Mouse (Mus musculus): ENCODE measurements around the gene Hoxc12. TPM values are rescaled to one million over a fixed set of nuclear protein-coding genes. Genes with fewer than 3 reads are reported as not detected.
A peak's percentile ranks its signal among the peaks of the same experiment; 100 is the strongest.

Hoxc12 gene
- total RNA-seq, 2 experiments from 2014 or later: not detected

DNA sequence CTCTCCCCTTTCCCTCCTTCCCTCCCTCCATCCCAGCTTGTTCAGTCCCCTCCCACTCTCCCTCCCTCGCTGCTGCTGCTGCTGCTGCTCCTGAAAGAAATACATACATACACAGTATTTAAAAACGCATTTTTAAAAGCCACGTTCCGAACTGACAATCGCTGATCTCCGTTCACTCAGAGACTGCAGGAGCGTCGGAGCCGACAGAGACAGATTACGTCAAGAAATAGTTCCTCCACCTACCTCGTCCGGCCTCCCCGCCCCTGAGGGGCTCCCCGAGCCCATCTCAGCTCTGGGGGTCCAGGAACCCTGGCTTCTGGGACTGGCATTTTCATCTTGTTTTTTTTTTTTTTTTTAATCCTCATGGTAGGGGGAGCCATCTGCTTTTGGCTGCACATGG lies 44.4 kb downstream of the Hoxc12 start:
- Histone ChIP-seq H3K27ac (peak overlapping the region; percentile 91), H3K4me3 (peak overlapping the region; percentile 81)
- no peak for TF ChIP-seq CTCF (IDR thresholded peaks at IDR 0.05)
- intact Hi-C loops (cut with DNase I): loop anchor here (2.0 kb wide), 1 partner anchor 14 kb away; the partner anchor contains the start of genes Hoxc10 and Hoxc5
- peak; percentile 52 for DNase-seq

DNA sequence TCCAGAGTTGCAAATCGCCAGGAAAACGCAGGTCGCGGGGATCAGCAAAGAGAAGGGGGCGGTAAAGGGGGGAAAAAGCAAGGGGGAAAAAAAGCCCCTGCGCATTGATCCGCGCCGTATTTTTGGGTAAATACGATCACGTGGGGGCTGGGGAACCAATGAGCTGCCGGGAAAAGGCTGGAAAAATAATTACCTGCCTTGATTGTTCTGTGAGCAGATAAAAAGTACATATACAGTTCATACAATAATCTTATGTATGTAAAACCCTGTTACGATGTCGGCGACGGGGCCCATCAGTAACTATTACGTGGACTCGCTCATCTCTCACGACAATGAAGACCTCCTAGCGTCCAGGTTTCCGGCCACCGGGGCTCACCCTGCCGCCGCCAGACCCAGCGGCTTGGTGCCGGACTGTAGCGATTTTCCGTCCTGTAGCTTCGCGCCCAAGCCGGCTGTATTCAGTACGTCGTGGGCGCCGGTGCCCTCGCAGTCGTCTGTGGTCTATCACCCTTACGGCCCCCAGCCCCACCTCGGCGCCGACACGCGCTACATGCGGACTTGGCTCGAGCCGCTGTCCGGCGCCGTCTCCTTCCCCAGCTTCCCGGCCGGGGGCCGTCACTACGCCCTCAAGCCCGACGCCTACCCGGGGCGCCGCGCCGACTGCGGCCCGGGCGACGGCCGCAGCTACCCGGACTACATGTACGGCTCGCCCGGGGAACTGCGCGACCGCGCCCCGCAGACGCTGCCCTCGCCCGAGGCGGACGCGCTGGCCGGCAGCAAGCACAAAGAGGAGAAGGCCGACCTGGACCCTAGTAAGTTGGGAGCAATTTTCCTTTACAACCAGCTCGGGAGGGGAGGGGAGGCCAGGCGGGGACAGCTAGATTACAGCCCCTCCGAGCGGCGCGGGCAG lies 45.1 kb downstream of the Hoxc12 start:
- H3K27ac ChIP-seq: peak overlapping the region; percentile 91
- peak overlapping the region; percentile 81 for H3K4me3 ChIP-seq
- intact Hi-C loops (cut with DNase I): loop anchor here (2.0 kb wide), 1 partner anchor 15 kb away; the partner anchor contains the start of genes Hoxc10 and Hoxc5
- DNase-seq: peak; percentile 81
- TF ChIP-seq CTCF (IDR thresholded peaks at IDR 0.05): no peak

DNA sequence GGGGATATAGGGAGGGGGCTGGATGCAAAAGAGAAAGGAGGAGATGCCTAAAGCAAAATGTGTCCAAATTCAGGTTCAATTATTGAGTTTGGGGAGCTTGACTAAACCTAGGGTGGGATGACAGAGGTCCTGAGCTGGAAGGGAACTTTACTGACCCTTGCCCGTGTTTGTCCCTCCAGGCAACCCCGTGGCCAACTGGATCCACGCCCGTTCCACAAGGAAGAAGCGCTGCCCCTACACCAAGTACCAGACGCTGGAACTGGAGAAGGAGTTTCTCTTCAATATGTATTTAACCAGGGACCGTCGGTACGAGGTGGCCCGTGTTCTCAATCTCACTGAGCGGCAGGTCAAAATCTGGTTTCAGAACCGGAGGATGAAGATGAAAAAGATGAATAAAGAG lies 47.2 kb downstream of the Hoxc12 start:
- DNase-seq: peak; percentile 49
- H3K27ac ChIP-seq: 0 out of 2 replicates have a peak overlapping the region, but pooled peaks have one; percentile 6
- TF ChIP-seq CTCF (IDR thresholded peaks at IDR 0.05): no peak
- H3K4me3 ChIP-seq: peak overlapping the region; percentile 81
- intact Hi-C loops (cut with DNase I): no loop called here

DNA sequence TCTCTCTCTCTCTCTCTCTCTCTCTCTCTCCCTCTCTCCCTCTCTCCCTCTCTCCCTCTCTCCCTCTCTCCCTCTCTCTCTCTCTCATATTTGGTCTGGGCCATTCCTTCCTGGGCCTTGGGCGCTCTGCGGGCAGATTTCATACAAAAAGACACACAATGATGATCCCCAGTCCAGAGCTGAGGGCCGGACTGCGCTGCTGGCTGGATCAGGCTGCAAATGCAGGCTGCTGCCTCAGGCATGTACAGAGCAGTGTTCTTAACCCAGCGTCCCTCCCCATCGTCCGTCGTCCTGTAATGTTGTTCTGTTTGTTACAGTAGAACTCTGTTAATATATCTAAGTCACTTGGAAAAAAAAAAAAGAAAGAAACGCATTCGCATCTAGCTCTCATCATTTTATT lies 48.0 kb downstream of the Hoxc12 start:
- TF ChIP-seq CTCF (IDR thresholded peaks at IDR 0.05): no peak
- H3K4me3 ChIP-seq: no peak overlapping the region
- H3K27ac ChIP-seq: no peak overlapping the region
- intact Hi-C loops (cut with DNase I): no loop called here
- peak; percentile 25 for DNase-seq

DNA sequence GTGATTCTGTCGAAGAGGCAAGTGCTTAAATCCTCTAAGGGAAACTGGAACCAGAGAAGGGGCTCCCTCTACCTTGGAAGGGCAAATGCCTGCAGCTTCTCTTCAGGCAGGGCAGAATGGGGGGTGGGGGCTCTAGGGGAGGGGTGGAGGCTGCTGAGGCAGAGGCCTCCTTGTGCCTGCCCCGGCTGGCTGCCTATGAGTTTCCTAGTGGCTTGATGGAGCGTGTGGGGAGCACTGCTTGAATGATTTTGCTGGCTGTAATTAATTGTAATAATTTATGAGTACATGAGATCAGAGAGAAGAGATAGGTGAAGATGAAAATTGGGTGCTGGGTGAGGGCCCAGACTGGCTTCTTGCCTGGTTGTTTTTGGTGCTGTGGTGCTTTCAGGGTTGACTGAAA lies 48.4 kb downstream of the Hoxc12 start:
- intact Hi-C loops (cut with DNase I): no loop called here
- no peak for TF ChIP-seq CTCF (IDR thresholded peaks at IDR 0.05)
- no peak overlapping the region for H3K4me3 ChIP-seq
- H3K27ac ChIP-seq: no peak overlapping the region
- peak; percentile 10 for DNase-seq

DNA sequence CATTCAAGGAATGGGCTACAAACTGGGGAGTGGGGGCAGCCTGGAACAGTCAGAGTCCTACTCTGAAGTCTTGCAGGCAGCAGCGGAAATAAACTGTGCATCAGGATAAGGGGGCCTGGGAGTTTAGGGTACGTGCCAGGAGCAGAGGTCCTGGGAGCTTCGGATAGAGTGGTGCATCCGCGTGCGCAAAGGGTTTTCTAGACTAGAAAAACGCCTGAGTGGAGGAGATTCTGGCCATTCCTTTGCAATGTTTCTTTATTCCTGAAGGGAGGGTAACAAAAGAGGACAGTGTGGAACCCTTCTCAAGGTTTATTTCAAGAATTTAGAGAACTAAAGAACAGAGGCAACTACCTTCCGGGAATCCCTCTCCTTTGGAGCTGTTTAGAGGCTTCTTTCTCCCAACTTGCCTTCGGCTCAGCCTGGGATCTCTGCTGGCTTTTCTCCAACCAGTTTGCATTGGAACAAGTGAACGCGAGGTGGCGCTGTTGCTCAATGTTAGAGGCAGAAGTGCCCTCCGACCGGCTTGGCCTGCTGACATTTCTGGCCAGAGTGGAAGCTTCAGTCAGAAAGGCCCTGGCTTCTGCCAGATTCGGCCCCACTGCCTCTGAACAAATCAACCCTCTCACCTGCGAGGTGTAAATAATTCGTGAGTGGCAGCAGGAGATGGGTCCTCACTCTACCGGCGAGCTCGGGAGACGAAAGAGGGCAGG lies 50.7 kb downstream of the Hoxc12 start:
- DNase-seq: peak; percentile 94
- H3K4me3 ChIP-seq: 0 out of 2 replicates have a peak overlapping the region, but pooled peaks have one; percentile 4
- peak overlapping the region; percentile 61 for H3K27ac ChIP-seq
- intact Hi-C loops (cut with DNase I): loop anchor here (1.0 kb wide), 1 partner anchor 178 kb away; no protein-coding TSS in a partner anchor
- peak; percentile 90 for TF ChIP-seq CTCF (IDR thresholded peaks at IDR 0.05)

DNA sequence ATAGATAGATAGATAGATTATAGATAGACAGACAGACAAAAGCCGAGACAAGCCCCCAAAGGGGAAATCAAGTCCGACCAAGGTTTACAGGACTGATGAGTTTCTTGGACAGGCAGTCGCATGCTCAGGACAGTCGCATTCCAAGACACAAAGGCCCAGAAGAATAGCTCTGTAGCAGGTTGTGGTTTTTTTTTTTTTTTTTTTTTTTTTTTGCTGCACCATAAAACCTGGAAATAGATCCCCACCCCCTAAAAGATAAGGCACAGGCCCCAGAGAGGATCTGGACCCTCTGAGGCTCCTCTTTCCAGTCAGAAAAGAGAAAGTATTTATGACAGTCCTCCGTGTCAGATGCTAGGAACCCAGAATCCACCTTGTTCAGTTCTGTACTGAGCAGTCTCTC lies 51.5 kb downstream of the Hoxc12 start:
- DNase-seq: no peak
- no peak for TF ChIP-seq CTCF (IDR thresholded peaks at IDR 0.05)
- intact Hi-C loops (cut with DNase I): loop anchor here (2.0 kb wide), 1 partner anchor 143 kb away; no protein-coding TSS in a partner anchor
- H3K4me3 ChIP-seq: no peak overlapping the region
- no peak overlapping the region for H3K27ac ChIP-seq

Small RNA genes within 50 kb of the gene (microRNA-seq; reads per million reads assigned to microRNA genes)
- 2,782 reads per million, percentile 85 among the genes with 10 or more reads in this experiment for gene Mir196a-2

Other genes starting within 250 kb of the Hoxc12 start
- 10 to 100 TPM; 67.7 to 70.2 TPM for gene Calcoco1, start 214.6 kb upstream of the Hoxc12 start, total RNA-seq (2021)
- not detected for gene Hoxc13, start 15.7 kb upstream of the Hoxc12 start, total RNA-seq (2021)
- gene Hoxc11, start 17.7 kb downstream of the Hoxc12 start, total RNA-seq (2021): 10 to 100 TPM in 1 of 2 experiments, 1 to 10 TPM in 1; 6.9 to 11.7 TPM
- 10 to 100 TPM; 72.4 to 84.8 TPM for gene Hoxc10, start 30.0 kb downstream of the Hoxc12 start, total RNA-seq (2021)
- gene Hoxc5, start 30.7 kb downstream of the Hoxc12 start, total RNA-seq (2021): 1 to 10 TPM; 2.7 to 2.9 TPM
- gene Hoxc9, start 39.7 kb downstream of the Hoxc12 start, total RNA-seq (2021): 1 to 10 TPM; 6.7 to 8.3 TPM
- 1 to 10 TPM; 1.0 to 2.8 TPM for gene Hoxc8, start 53.9 kb downstream of the Hoxc12 start, total RNA-seq (2021)
- gene Hoxc6, start 61.5 kb downstream of the Hoxc12 start, total RNA-seq (2021): 1 to 10 TPM; 8.1 to 8.6 TPM
- 1 to 10 TPM; 4.3 to 4.6 TPM for gene Hoxc4, start 82.2 kb downstream of the Hoxc12 start, total RNA-seq (2021)
- 10 to 100 TPM; 10.8 to 12.7 TPM for gene Smug1, start 230.3 kb downstream of the Hoxc12 start, total RNA-seq (2021)